Mouse (Mus musculus) myocyte (in vitro differentiated cells): ENCODE results near the gene Clec1a. TPM values are rescaled to one million over a fixed set of nuclear protein-coding genes. Genes with fewer than 3 reads are reported as not detected.

Experiments used
- H3K27me3 ChIP-seq: one replicate; pipeline ENCODE4 v1.6.1; 2011; ENCODE audit not compliant: control insufficient read depth, insufficient read depth, insufficient read length
- H3K36me3 ChIP-seq: one replicate; pipeline ENCODE4 v1.6.1; 2011; ENCODE audit not compliant: control insufficient read depth, insufficient read depth
- H3K4me2 ChIP-seq: one replicate; pipeline ENCODE4 v1.6.1; 2011; ENCODE audit warnings: low read depth, control low read depth
- H3K4me3 ChIP-seq: one replicate; pipeline ENCODE4 v1.5.1; 2011; ENCODE audit warnings: mild to moderate bottlenecking, control low read depth, moderate library complexity
- H3K79me2 ChIP-seq: one replicate; pipeline ENCODE4 v1.6.1; 2011; ENCODE audit not compliant: control insufficient read depth, insufficient read depth
- H3ac ChIP-seq: one replicate; pipeline ENCODE4 v1.6.1; 2011; ENCODE audit not compliant: control insufficient read depth, insufficient read length
- CEBPB ChIP-seq: IDR thresholded peaks from 2 replicates; pipeline ENCODE4 v1.6.1; 2011; ENCODE audit warnings: mild to moderate bottlenecking, moderate library complexity; ENCODE audit not compliant: poor library complexity, insufficient read depth, severe bottlenecking
- E2F4 ChIP-seq: IDR thresholded peaks from one replicate; pipeline ENCODE4 v1.6.1; 2011; ENCODE audit warnings: mild to moderate bottlenecking, control low read depth, moderate library complexity; ENCODE audit not compliant: insufficient read depth
- MAX ChIP-seq: IDR thresholded peaks from one replicate; pipeline ENCODE4 v1.6.1; 2011; ENCODE audit warnings: low read depth, mild to moderate bottlenecking, control low read depth
- MYOD1 ChIP-seq, 3 experiments: IDR thresholded peaks; one replicate each; pipeline ENCODE4 v1.6.1; 2011; ENCODE audit warnings: control low read depth in 2 of 3, low read depth in 2 of 3, mild to moderate bottlenecking in 2 of 3, moderate library complexity in 1 of 3; ENCODE audit not compliant: insufficient read length in 2 of 3, control insufficient read depth in 1 of 3
- MYOG ChIP-seq, 3 experiments: IDR thresholded peaks; one replicate each; pipeline ENCODE4 v1.6.1; 2011; ENCODE audit warnings: control low read depth in 2 of 3, low read depth in 2 of 3, mild to moderate bottlenecking in 2 of 3; ENCODE audit not compliant: insufficient read length in 2 of 3, control insufficient read depth in 1 of 3, insufficient read depth in 1 of 3
- POLR2A ChIP-seq: IDR thresholded peaks from one replicate; pipeline ENCODE4 v1.6.1; 2011; ENCODE audit warnings: low read depth, mild to moderate bottlenecking, control low read depth, moderate library complexity; ENCODE audit not compliant: insufficient read length
- POLR2AphosphoS2 ChIP-seq: IDR thresholded peaks from one replicate; pipeline ENCODE4 v1.6.1; 2011; ENCODE audit warnings: low read depth, control low read depth; ENCODE audit not compliant: insufficient read length
- REST ChIP-seq: IDR thresholded peaks from one replicate; pipeline ENCODE4 v1.6.1; 2011; ENCODE audit warnings: mild to moderate bottlenecking, control low read depth, moderate library complexity; ENCODE audit not compliant: insufficient read depth, insufficient read length
- SRF ChIP-seq: IDR thresholded peaks from one replicate; pipeline ENCODE4 v1.6.1; 2011; ENCODE audit warnings: low read depth; ENCODE audit not compliant: control insufficient read depth, insufficient read length
- TCF12 ChIP-seq: IDR thresholded peaks from one replicate; pipeline ENCODE4 v1.6.1; 2011; ENCODE audit warnings: mild to moderate bottlenecking, control low read depth; ENCODE audit not compliant: poor library complexity, insufficient read depth, severe bottlenecking
- TCF3 ChIP-seq: IDR thresholded peaks from one replicate; pipeline ENCODE4 v1.6.1; 2011; ENCODE audit warnings: low read depth, control low read depth; ENCODE audit not compliant: insufficient read length
- USF1 ChIP-seq: IDR thresholded peaks from one replicate; pipeline ENCODE4 v1.6.1; 2011; ENCODE audit warnings: low read depth, mild to moderate bottlenecking, control low read depth, moderate library complexity
- polyA plus RNA-seq: library from polyadenylated mRNA; unstranded; fragments of >200 nt; fragmentation: generic; extraction: Trizol; gene quantifications from one replicate; pipeline ENCODE4 v1.2.1, GENCODE M21; 2012; ENCODE audit warnings: missing spikeins

Clec1a gene
- polyA plus RNA-seq, 1 experiment, result 0.13 TPM

- Histone ChIP-seq H3K79me2 (no peaks in the 10 kb centered on the region), H3ac (no peak overlapping the region), H3K4me2 (no peak overlapping the region), H3K4me3 (no peak overlapping the region), H3K27me3 (no peaks in the 10 kb centered on the region), H3K36me3 (no peaks in the 10 kb centered on the region)
- no peak for TF ChIP-seq MYOG (IDR thresholded peaks at IDR 0.05; ENCODE audit: control insufficient read depth in 1 of 3, insufficient read depth in 1 of 3, insufficient read length in 2 of 3, low read depth in 2 of 3)
- peak in 1 of 3 experiments; percentile 13 for TF ChIP-seq MYOD1 (IDR thresholded peaks at IDR 0.05; ENCODE audit: control insufficient read depth in 1 of 3, insufficient read length in 2 of 3, low read depth in 2 of 3)
Observed at GRCm38 (mm10) chr6:129438033-129438432, 13.8 kb downstream of the Clec1a start.

- no peaks in the 10 kb centered on the region for H3K36me3 ChIP-seq
- no peak overlapping the region for H3ac ChIP-seq
- no peaks in the 10 kb centered on the region for H3K79me2 ChIP-seq
- no peak overlapping the region for H3K4me3 ChIP-seq
- no peak overlapping the region for H3K4me2 ChIP-seq
- TF ChIP-seq TCF3, result no peak
- no peak for TF ChIP-seq E2F4
- no peak for TF ChIP-seq POLR2A
- TF ChIP-seq USF1, result no peak
- TF ChIP-seq SRF, result no peak
- TF ChIP-seq TCF12, result no peak
- no peak for TF ChIP-seq MAX
- no peak for TF ChIP-seq MYOG (IDR thresholded peaks at IDR 0.05; ENCODE audit: control insufficient read depth in 1 of 3, insufficient read depth in 1 of 3, insufficient read length in 2 of 3, low read depth in 2 of 3)
- TF ChIP-seq MYOD1 (IDR thresholded peaks at IDR 0.05; ENCODE audit: control insufficient read depth in 1 of 3, insufficient read length in 2 of 3, low read depth in 2 of 3), result no peak
- TF ChIP-seq POLR2AphosphoS2, result no peak
- no peak for TF ChIP-seq CEBPB
- TF ChIP-seq REST, result no peak
- H3K27me3 ChIP-seq, result no peaks in the 10 kb centered on the region
Observed at GRCm38 (mm10) chr6:129436025-129436424, 15.8 kb downstream of the Clec1a start.

GRCm38 (mm10) chr6:129434239-129434638 lies 17.6 kb downstream of the Clec1a start:
- H3K4me2 ChIP-seq, result no peak overlapping the region
- no peak overlapping the region for H3K4me3 ChIP-seq
- no peaks in the 10 kb centered on the region for H3K36me3 ChIP-seq
- no peaks in the 10 kb centered on the region for H3K79me2 ChIP-seq
- no peaks in the 10 kb centered on the region for H3K27me3 ChIP-seq
- H3ac ChIP-seq, result no peak overlapping the region
- TF ChIP-seq POLR2A (no peak), REST (no peak), TCF3 (no peak), POLR2AphosphoS2 (no peak), CEBPB (no peak), SRF (no peak), E2F4 (no peak), MYOG (IDR thresholded peaks at IDR 0.05; ENCODE audit: control insufficient read depth in 1 of 3, insufficient read depth in 1 of 3, insufficient read length in 2 of 3, low read depth in 2 of 3) (no peak), TCF12 (no peak), USF1 (no peak), MYOD1 (IDR thresholded peaks at IDR 0.05; ENCODE audit: control insufficient read depth in 1 of 3, insufficient read length in 2 of 3, low read depth in 2 of 3) (no peak), MAX (no peak)

GRCm38 (mm10) chr6:129427281-129427680 lies 24.5 kb downstream of the Clec1a start:
- H3K4me2 ChIP-seq, result no peak overlapping the region
- no peak overlapping the region for H3K4me3 ChIP-seq
- TF ChIP-seq MYOD1 (IDR thresholded peaks at IDR 0.05; ENCODE audit: control insufficient read depth in 1 of 3, insufficient read length in 2 of 3, low read depth in 2 of 3) (peak in 1 of 3 experiments; percentile 16), POLR2A (no peak)
- H3K79me2 ChIP-seq, result no peaks in the 10 kb centered on the region
- no peak overlapping the region for H3ac ChIP-seq
- H3K27me3 ChIP-seq, result no peaks in the 10 kb centered on the region
- H3K36me3 ChIP-seq, result no peaks in the 10 kb centered on the region

DNA sequence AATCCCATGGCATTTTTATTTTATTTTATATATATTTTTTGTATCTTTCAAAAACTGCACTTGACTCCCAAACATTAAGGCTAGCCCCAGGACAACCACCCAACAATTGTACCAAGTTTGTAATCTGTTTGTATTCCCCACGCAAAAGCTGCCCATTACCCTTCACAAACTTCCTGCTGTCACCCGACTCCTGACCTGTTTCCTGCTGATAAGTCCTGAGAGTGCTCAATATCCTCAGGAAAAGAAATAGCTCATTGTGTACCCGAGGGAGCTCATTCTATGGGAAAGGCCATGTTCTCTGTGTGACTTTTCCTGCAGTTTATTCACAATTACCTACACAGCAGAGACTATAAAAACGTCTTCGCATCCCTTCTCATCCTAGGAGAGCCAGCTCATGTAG lies 26.0 kb downstream of the Clec1a start:
- Histone ChIP-seq H3K4me2 (no peak overlapping the region), H3ac (no peak overlapping the region), H3K27me3 (no peaks in the 10 kb centered on the region), H3K36me3 (no peaks in the 10 kb centered on the region), H3K4me3 (no peak overlapping the region), H3K79me2 (no peaks in the 10 kb centered on the region)
- TF ChIP-seq MYOG (IDR thresholded peaks at IDR 0.05; ENCODE audit: control insufficient read depth in 1 of 3, insufficient read depth in 1 of 3, insufficient read length in 2 of 3, low read depth in 2 of 3) (no peak), MAX (no peak), POLR2A (no peak), MYOD1 (IDR thresholded peaks at IDR 0.05; ENCODE audit: control insufficient read depth in 1 of 3, insufficient read length in 2 of 3, low read depth in 2 of 3) (no peak)

GRCm38 (mm10) chr6:129425217-129425616 lies 26.6 kb downstream of the Clec1a start:
- Histone ChIP-seq H3K79me2 (no peaks in the 10 kb centered on the region), H3K4me2 (no peak overlapping the region), H3K36me3 (no peaks in the 10 kb centered on the region), H3K4me3 (no peak overlapping the region), H3K27me3 (no peaks in the 10 kb centered on the region), H3ac (no peak overlapping the region)
- TF ChIP-seq SRF (no peak), MYOG (IDR thresholded peaks at IDR 0.05; ENCODE audit: control insufficient read depth in 1 of 3, insufficient read depth in 1 of 3, insufficient read length in 2 of 3, low read depth in 2 of 3) (no peak), TCF12 (no peak), USF1 (no peak), MYOD1 (IDR thresholded peaks at IDR 0.05; ENCODE audit: control insufficient read depth in 1 of 3, insufficient read length in 2 of 3, low read depth in 2 of 3) (no peak), POLR2AphosphoS2 (no peak), E2F4 (no peak), REST (no peak)
